Mouse (Mus musculus): ENCODE data around the gene Fxyd4.

- TF ChIP-seq CTCF (IDR thresholded peaks at IDR 0.05; ENCODE audit: borderline replicate concordance, insufficient read depth, low read length) (no peak), POLR2A (IDR thresholded peaks at IDR 0.05; ENCODE audit: low read depth, low read length) (no peak)
Observed at GRCm38 (mm10) chr6:117910120-117910661, 27.3 kb downstream of the Fxyd4 start.

All from embryonic fibroblast, embryonic 13.5 days (primary cell).